Mouse (Mus musculus): ENCODE data around the gene Aff1.

DNA sequence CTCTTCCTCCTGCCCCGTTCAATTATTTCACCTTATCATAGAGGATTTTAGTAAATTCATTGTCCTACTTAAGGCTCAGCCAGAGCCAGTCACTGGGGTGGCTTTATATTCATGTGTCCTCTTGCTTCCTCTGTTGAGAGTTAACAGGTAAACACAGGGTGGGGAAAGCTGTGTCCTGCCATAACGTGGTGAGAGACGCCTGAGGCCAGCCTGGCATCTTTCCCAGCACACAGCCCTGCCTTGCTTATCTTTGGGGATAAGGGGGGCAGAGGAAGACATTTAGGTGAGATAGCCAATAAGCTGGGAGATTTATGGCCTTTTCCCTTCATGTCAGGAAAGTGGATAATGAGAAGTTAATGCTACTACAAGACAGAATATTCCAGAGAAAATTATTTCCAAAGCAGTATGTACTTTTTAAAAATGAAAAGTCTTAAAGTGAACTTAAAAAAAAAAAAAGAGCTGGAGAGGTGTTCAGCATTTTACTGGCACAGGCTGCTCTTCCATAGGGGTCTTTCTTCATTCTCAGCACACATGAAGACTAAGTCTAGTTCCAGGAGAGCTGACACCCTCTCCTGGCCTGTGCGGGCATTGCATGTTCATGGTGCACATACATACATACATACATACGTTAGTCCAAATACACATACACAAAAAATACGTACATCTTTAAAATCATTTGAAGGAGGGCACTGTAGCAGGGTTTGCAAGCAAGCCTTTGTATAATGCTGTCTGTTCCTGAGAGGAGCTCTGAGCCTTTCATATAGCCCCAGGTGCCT, 78.5 kb downstream of the Aff1 start:
- TF ChIP-seq POLR2A (IDR thresholded peaks at IDR 0.05; ENCODE audit: extremely low read depth, insufficient read depth, low read length) (no peak), CTCF (IDR thresholded peaks at IDR 0.05; ENCODE audit: low read depth, low read length) (peak; percentile 30; the same call in 1 of the 2 replicates)

All from liver, adult 2 months (tissue).